Mouse (Mus musculus) right cerebral cortex, postnatal 4 days (tissue): ENCODE data around the gene Olfr1100.

Experiments used
- DNase-seq: peaks from one replicate; pipeline ENCODE4 v3.0.0-alpha.2; 2022

Olfr1100 gene

GRCm38 (mm10) chr2:86979854-86980253 is at the start of gene Olfr1100:
Gene Olfr1100, minus strand, starts transcription at chr2:86979954.
- DNase-seq = no peak

- no peak for DNase-seq
Measured at GRCm38 (mm10) chr2:87026980-87027379, 47.2 kb upstream of the Olfr1100 start, which contains the start of gene Olfr1104. Gene Olfr1104, minus strand, starts transcription at chr2:87027080.

GRCm38 (mm10) chr2:86998098-86998497 is 18.3 kb upstream of the Olfr1100 start, which contains the start of gene Olfr1102:
Gene Olfr1102, plus strand, starts transcription at chr2:86998398.
- DNase-seq = no peak

GRCm38 (mm10) chr2:86991121-86991520 is 11.4 kb upstream of the Olfr1100 start, which contains the start of gene Olfr1101:
Gene Olfr1101, minus strand, starts transcription at chr2:86991221.
- DNase-seq = no peak

- no peak for DNase-seq
Measured at GRCm38 (mm10) chr2:86960593-86960992, 19.2 kb downstream of the Olfr1100 start, which contains the start of gene Olfr1099. Gene Olfr1099, minus strand, starts transcription at chr2:86960693.

GRCm38 (mm10) chr2:86926557-86926956 is 53.2 kb downstream of the Olfr1100 start:
- DNase-seq = no peak
